8 mouse cellular contexts compared by ENCODE assay signal in the genomic region with DNA sequence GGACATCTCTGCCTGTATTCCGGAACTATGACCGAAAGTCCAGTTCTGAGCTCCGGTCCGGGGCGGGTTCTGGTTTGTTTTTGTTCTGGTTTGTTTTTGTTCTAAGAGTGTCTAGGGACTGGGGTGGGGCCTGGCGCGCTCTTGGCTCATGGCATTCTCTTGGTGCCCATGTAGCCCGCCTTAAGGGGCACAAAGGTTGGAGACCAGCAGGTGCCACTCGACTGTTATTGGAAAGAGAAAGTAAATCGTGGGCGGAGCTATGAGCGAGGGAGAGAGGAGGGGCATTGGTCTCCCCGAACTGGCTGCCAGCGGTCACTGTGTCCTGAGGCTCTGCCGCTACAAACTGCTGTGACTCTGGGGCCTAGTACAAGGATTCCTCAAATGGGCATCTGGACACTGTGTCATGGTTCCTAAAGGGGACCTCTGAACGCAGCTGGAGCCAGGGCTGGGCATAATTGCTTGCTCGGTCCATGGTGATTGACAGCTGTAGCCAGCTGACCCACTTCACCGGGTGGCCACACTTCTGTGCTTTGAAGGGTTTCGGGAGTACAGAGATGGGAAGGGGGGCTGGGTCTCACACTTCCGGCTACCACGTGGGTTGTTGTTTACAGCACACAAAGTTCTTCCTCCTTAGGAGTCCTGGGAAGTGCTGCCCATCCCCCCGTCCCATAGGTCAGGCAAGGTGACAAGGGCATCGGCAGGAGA. TPM values are rescaled to one million over a fixed set of nuclear protein-coding genes. Genes with fewer than 3 reads are reported as not detected.
DNase-seq lines count a peak whose midpoint lies in the region; ATAC-seq and TF ChIP-seq lines count a peak whose summit lies in the region.

No protein-coding gene starts in this region.

- H3K4me1 ChIP-seq in forebrain, postnatal 0 days (ENCODE audit: insufficient read depth) = peaks cover 9% of the 10 kb centered on the region
- peaks cover 25% of the 10 kb centered on the region for H3K4me1 ChIP-seq in hindbrain, embryonic 13.5 days (replicated peaks)
- peaks cover 17% of the 10 kb centered on the region for H3K4me1 ChIP-seq in midbrain, embryonic 15.5 days

- H3K9me3 ChIP-seq in forebrain, postnatal 0 days (ENCODE audit: low read length) = no peaks in the 10 kb centered on the region
- H3K9me3 ChIP-seq in hindbrain, embryonic 13.5 days = no peaks in the 10 kb centered on the region
- no peaks in the 10 kb centered on the region for H3K9me3 ChIP-seq in midbrain, embryonic 15.5 days

- ATAC-seq in forebrain, postnatal 0 days = peak; percentile 12
- peak; percentile 44 for ATAC-seq in hindbrain, embryonic 13.5 days (ENCODE audit: low FRiP score)
- ATAC-seq in midbrain, embryonic 15.5 days (replicated peaks) = peak; percentile 35

- intact Hi-C loops in left cerebral cortex, postnatal 36 days (cut with DNase I) = loop anchor here (5.0 kb wide), 1 partner anchor 43 kb away; the partner anchor contains the start of gene Gatd1

- DNase-seq in left cerebral cortex, postnatal 36 days (ENCODE audit: low spot score in 2 of 2) = peak; percentile 46 to 52
- DNase-seq in left cerebral cortex, adult 11 months (ENCODE audit: low spot score) = no peak
- DNase-seq in cerebellum, adult 11-12 months = peak; percentile 82
- no peak for DNase-seq in forebrain, postnatal 0 days
- peak; percentile 69 for DNase-seq in liver
- peak; percentile 74 for DNase-seq in testis, postnatal 10 days (ENCODE audit: low spot score)

- H3K36me3 ChIP-seq in forebrain, postnatal 0 days (ENCODE audit: insufficient read depth) = peaks cover 32% of the 10 kb centered on the region
- peaks cover 40% of the 10 kb centered on the region for H3K36me3 ChIP-seq in hindbrain, embryonic 13.5 days
- peaks cover 13% of the 10 kb centered on the region; the same call in 1 of the 2 replicates for H3K36me3 ChIP-seq in midbrain, embryonic 15.5 days (replicated peaks)

- TF ChIP-seq CTCF in forebrain, postnatal 0 days (IDR thresholded peaks at IDR 0.05; ENCODE audit: low read depth) = no peak

- H3K27me3 ChIP-seq in forebrain, postnatal 0 days (ENCODE audit: insufficient read depth, low read length) = peaks cover 3% of the 10 kb centered on the region; the same call in 1 of the 2 replicates
- peaks cover 27% of the 10 kb centered on the region for H3K27me3 ChIP-seq in hindbrain, embryonic 13.5 days
- H3K27me3 ChIP-seq in midbrain, embryonic 15.5 days (replicated peaks) = peaks cover 12% of the 10 kb centered on the region

- peak overlapping the region; percentile 66 for H3K27ac ChIP-seq in forebrain, postnatal 0 days (ENCODE audit: low read depth, low read length)
- peak overlapping the region; percentile 70 for H3K27ac ChIP-seq in hindbrain, embryonic 13.5 days
- H3K27ac ChIP-seq in midbrain, embryonic 15.5 days = peak overlapping the region; percentile 69

- 2% methylated on average over 23 of the region's 23 CpGs for WGBS in forebrain, postnatal 0 days
- 2% methylated on average over 23 of the region's 23 CpGs for WGBS in hindbrain, embryonic 13.5 days
- WGBS in midbrain, embryonic 15.5 days = 2% methylated on average over 23 of the region's 23 CpGs

- H3K4me2 ChIP-seq in forebrain, postnatal 0 days (ENCODE audit: low read depth) = peak overlapping the region; percentile 92
- H3K4me2 ChIP-seq in hindbrain, embryonic 13.5 days = peak overlapping the region; percentile 93
- peak overlapping the region; percentile 92 for H3K4me2 ChIP-seq in midbrain, embryonic 15.5 days

- peak overlapping the region; percentile 65 for H3K9ac ChIP-seq in forebrain, postnatal 0 days
- H3K9ac ChIP-seq in hindbrain, embryonic 13.5 days = peak overlapping the region; percentile 85
- peak overlapping the region; percentile 69 for H3K9ac ChIP-seq in midbrain, embryonic 15.5 days

- H3K4me3 ChIP-seq in forebrain, postnatal 0 days (ENCODE audit: low read depth, low read length) = peak overlapping the region; percentile 56
- H3K4me3 ChIP-seq in hindbrain, embryonic 13.5 days = peak overlapping the region; percentile 70
- H3K4me3 ChIP-seq in midbrain, embryonic 15.5 days = peak overlapping the region; percentile 73

RNA-seq across cellular contexts. Expression of gene Pnpla2, which starts 0.8 kb away (rescaled TPM):
- total RNA-seq in left cerebral cortex, postnatal 36 days (2021) = 10 to 100 TPM; 28.0 to 31.7 TPM
- 6.2 and 7.7 TPM in 2 replicates for total RNA-seq in forebrain, postnatal 0 days (2014; rRNA removed)
- 18.3 and 22.4 TPM in 2 replicates for polyA plus RNA-seq in forebrain, postnatal 0 days (2015; fragmentation: Nextera tagmentation; extraction: Ambion mirVana)
- 18.7 TPM in 2 replicates for polyA plus RNA-seq in hindbrain, embryonic 13.5 days (2015; fragmentation: Nextera tagmentation; extraction: Ambion mirVana)
- 17.7 and 20.1 TPM in 2 replicates for polyA plus RNA-seq in midbrain, embryonic 15.5 days (2015; fragmentation: Nextera tagmentation; extraction: Ambion mirVana)

RNA-seq across cellular contexts. Expression of gene Cracr2b, which starts 5.1 kb away (rescaled TPM):
- 1 to 10 TPM; 3.0 to 3.5 TPM for total RNA-seq in left cerebral cortex, postnatal 36 days (2021)
- total RNA-seq in forebrain, postnatal 0 days (2014; rRNA removed) = 4.5 and 7.2 TPM in 2 replicates
- polyA plus RNA-seq in forebrain, postnatal 0 days (2015; fragmentation: Nextera tagmentation; extraction: Ambion mirVana) = 5.2 and 6.7 TPM in 2 replicates
- polyA plus RNA-seq in hindbrain, embryonic 13.5 days (2015; fragmentation: Nextera tagmentation; extraction: Ambion mirVana) = 6.9 and 7.2 TPM in 2 replicates
- polyA plus RNA-seq in midbrain, embryonic 15.5 days (2015; fragmentation: Nextera tagmentation; extraction: Ambion mirVana) = 7.6 and 8.7 TPM in 2 replicates

RNA-seq across cellular contexts. Expression of gene Rplp2, which starts 8.6 kb away (rescaled TPM):
- total RNA-seq in left cerebral cortex, postnatal 36 days (2021) = 100 to 1,000 TPM; 493 to 570 TPM
- 312 and 427 TPM in 2 replicates for total RNA-seq in forebrain, postnatal 0 days (2014; rRNA removed)
- 868 and 1,034 TPM in 2 replicates for polyA plus RNA-seq in forebrain, postnatal 0 days (2015; fragmentation: Nextera tagmentation; extraction: Ambion mirVana)
- 771 and 809 TPM in 2 replicates for polyA plus RNA-seq in hindbrain, embryonic 13.5 days (2015; fragmentation: Nextera tagmentation; extraction: Ambion mirVana)
- 597 and 636 TPM in 2 replicates for polyA plus RNA-seq in midbrain, embryonic 15.5 days (2015; fragmentation: Nextera tagmentation; extraction: Ambion mirVana)

RNA-seq across cellular contexts. Expression of gene Cd151, which starts 11.4 kb away (rescaled TPM):
- 10 to 100 TPM; 30.9 to 35.4 TPM for total RNA-seq in left cerebral cortex, postnatal 36 days (2021)
- 55.8 and 62.4 TPM in 2 replicates for total RNA-seq in forebrain, postnatal 0 days (2014; rRNA removed)
- polyA plus RNA-seq in forebrain, postnatal 0 days (2015; fragmentation: Nextera tagmentation; extraction: Ambion mirVana) = 12.4 and 18.7 TPM in 2 replicates
- polyA plus RNA-seq in hindbrain, embryonic 13.5 days (2015; fragmentation: Nextera tagmentation; extraction: Ambion mirVana) = 18.4 and 19.3 TPM in 2 replicates
- 18.8 and 20.5 TPM in 2 replicates for polyA plus RNA-seq in midbrain, embryonic 15.5 days (2015; fragmentation: Nextera tagmentation; extraction: Ambion mirVana)

RNA-seq across cellular contexts. Expression of gene Pidd1, which starts 11.9 kb away (rescaled TPM):
- total RNA-seq in left cerebral cortex, postnatal 36 days (2021) = 1 to 10 TPM in 1 of 2 experiments, under 1 TPM in 1; 0.76 to 1.9 TPM
- total RNA-seq in forebrain, postnatal 0 days (2014; rRNA removed) = 2.0 and 2.2 TPM in 2 replicates
- polyA plus RNA-seq in forebrain, postnatal 0 days (2015; fragmentation: Nextera tagmentation; extraction: Ambion mirVana) = 2.3 and 2.4 TPM in 2 replicates
- polyA plus RNA-seq in hindbrain, embryonic 13.5 days (2015; fragmentation: Nextera tagmentation; extraction: Ambion mirVana) = 4.9 and 5.7 TPM in 2 replicates
- polyA plus RNA-seq in midbrain, embryonic 15.5 days (2015; fragmentation: Nextera tagmentation; extraction: Ambion mirVana) = 3.4 and 3.8 TPM in 2 replicates

Comparison
In these comparisons a context has a peak if more than half of its experiments do, and no peak if none do; other contexts are left out.
1. DNase-seq: peak in left cerebral cortex, postnatal 36 days (2 of 2), cerebellum, adult 11-12 months (single experiment), liver (single experiment) and testis, postnatal 10 days (single experiment); none in left cerebral cortex, adult 11 months (single experiment) and forebrain, postnatal 0 days (single experiment).
2. Peak in every context shown above with its lines, with median percentiles within 50 percentile points of each other: ATAC-seq, H3K27ac ChIP-seq, H3K4me2 ChIP-seq, H3K4me3 ChIP-seq and H3K9ac ChIP-seq.